Mouse (Mus musculus) cortical plate, adult 2 months (tissue): ENCODE measurements around the gene Mettl7a3. TPM values are rescaled to one million over a fixed set of nuclear protein-coding genes. Genes with fewer than 3 reads are reported as not detected.
A peak's percentile ranks its signal among the peaks of the same experiment; 100 is the strongest.

Experiments used
- H3K27ac ChIP-seq: fragments of 200-500 bp; 2 replicates; pipeline ENCODE4 v1.5.1; 2012; ENCODE audit warnings: low read length, control low read depth, inconsistent platforms; ENCODE audit not compliant: insufficient read depth
- H3K4me1 ChIP-seq: fragments of 200-500 bp; 2 replicates; pipeline ENCODE4 v1.6.1; 2011; ENCODE audit warnings: low read length; ENCODE audit not compliant: control insufficient read depth, insufficient read depth
- H3K4me3 ChIP-seq: fragments of 200-500 bp; 2 replicates; pipeline ENCODE4 v1.5.1; 2011; ENCODE audit warnings: mild to moderate bottlenecking, low read length, control low read depth; ENCODE audit not compliant: insufficient read depth
- CTCF ChIP-seq: fragments of 200-500 bp; IDR thresholded peaks from 2 replicates; pipeline ENCODE4 v1.5.1; 2011; ENCODE audit warnings: mild to moderate bottlenecking, control low read depth, low read length; ENCODE audit not compliant: insufficient read depth; ENCODE audit errors: extremely low read depth
- POLR2A ChIP-seq: fragments of 200-500 bp; IDR thresholded peaks from 2 replicates; pipeline ENCODE4 v1.6.1; 2011; ENCODE audit warnings: mild to moderate bottlenecking, low read length, control low read depth; ENCODE audit not compliant: insufficient read depth; ENCODE audit errors: extremely low read depth
- polyA plus RNA-seq: library from polyadenylated mRNA; depleted of rRNA; stranded (reverse); fragments of >200 nt; gene quantifications from 2 replicates; pipeline ENCODE4 v1.2.3, GENCODE M21; 2012; rRNA removed

Gene Mettl7a3
- polyA plus RNA-seq: 0.38 and 0.75 TPM in 2 replicates

GRCm38 (mm10) chr15:100334629-100335028 is at the start of gene Mettl7a3:
Gene Mettl7a3 (plus strand): TSS chr15:100334929.
- TF ChIP-seq POLR2A (no peak), CTCF (no peak)
- no peaks in the 10 kb centered on the region for H3K4me1 ChIP-seq

GRCm38 (mm10) chr15:100288980-100289379 is 45.7 kb upstream of the Mettl7a3 start:
- no peak overlapping the region for H3K4me3 ChIP-seq

More at GRCm38 (mm10) chr15:100334629-100335028, at the start of gene Mettl7a3:
- no peak within 1 kb of the TSS for H3K4me3 ChIP-seq
- no peak within 1 kb of the TSS for H3K27ac ChIP-seq

GRCm38 (mm10) chr15:100290858-100291257 is 43.9 kb upstream of the Mettl7a3 start:
- TF ChIP-seq CTCF (no peak), POLR2A (no peak)
- Histone ChIP-seq H3K4me1 (no peaks in the 10 kb centered on the region), H3K4me3 (no peak overlapping the region), H3K27ac (peak overlapping the region; percentile 22; the same call in 1 of the 2 replicates)

More at GRCm38 (mm10) chr15:100288980-100289379, 45.7 kb upstream of the Mettl7a3 start:
- TF ChIP-seq POLR2A (no peak), CTCF (no peak)
- Histone ChIP-seq H3K4me1 (no peaks in the 10 kb centered on the region), H3K27ac (no peak overlapping the region)

GRCm38 (mm10) chr15:100292326-100292725 is 42.4 kb upstream of the Mettl7a3 start:
- H3K4me3 ChIP-seq: no peak overlapping the region
- H3K4me1 ChIP-seq: no peaks in the 10 kb centered on the region
- H3K27ac ChIP-seq: no peak overlapping the region
- no peak for TF ChIP-seq CTCF
- TF ChIP-seq POLR2A: no peak

- no peaks in the 10 kb centered on the region for H3K4me1 ChIP-seq
- TF ChIP-seq CTCF (no peak), POLR2A (no peak)
- no peak overlapping the region for H3K27ac ChIP-seq
- H3K4me3 ChIP-seq: no peak overlapping the region
Observed at GRCm38 (mm10) chr15:100297856-100298255, 36.9 kb upstream of the Mettl7a3 start.

- Histone ChIP-seq H3K27ac (no peak overlapping the region), H3K4me3 (no peak overlapping the region), H3K4me1 (no peaks in the 10 kb centered on the region)
- no peak for TF ChIP-seq CTCF
- no peak for TF ChIP-seq POLR2A
Observed at GRCm38 (mm10) chr15:100300499-100300898, 34.2 kb upstream of the Mettl7a3 start.

- Histone ChIP-seq H3K27ac (peak overlapping the region; percentile 75; the same call in 1 of the 2 replicates), H3K4me3 (peak overlapping the region; percentile 26; the same call in 1 of the 2 replicates), H3K4me1 (peaks cover 1% of the 10 kb centered on the region; the same call in 1 of the 2 replicates)
- TF ChIP-seq POLR2A (no peak), CTCF (no peak)
Observed at GRCm38 (mm10) chr15:100301556-100301955, 33.2 kb upstream of the Mettl7a3 start.

GRCm38 (mm10) chr15:100303428-100304018 is 31.2 kb upstream of the Mettl7a3 start:
- no peak for TF ChIP-seq CTCF
- Histone ChIP-seq H3K4me3 (peak overlapping the region; percentile 63; the same call in 1 of the 2 replicates), H3K4me1 (peaks cover 1% of the 10 kb centered on the region; the same call in 1 of the 2 replicates), H3K27ac (peak overlapping the region; percentile 92)

- H3K27ac ChIP-seq: peak within 1 kb of the TSS; percentile 92
Observed at GRCm38 (mm10) chr15:100304019-100304991, 30.4 kb upstream of the Mettl7a3 start, which contains the start of gene Mettl7a1. Gene Mettl7a1 (plus strand): TSS chr15:100304140.

GRCm38 (mm10) chr15:100306201-100306600 is 28.5 kb upstream of the Mettl7a3 start:
- H3K4me1 ChIP-seq: peaks cover 1% of the 10 kb centered on the region; the same call in 1 of the 2 replicates
- TF ChIP-seq CTCF (no peak), POLR2A (no peak)
- H3K4me3 ChIP-seq: no peak overlapping the region; the same call in 1 of the 2 replicates
- no peak overlapping the region for H3K27ac ChIP-seq

More at GRCm38 (mm10) chr15:100304019-100304991, 30.4 kb upstream of the Mettl7a3 start, which contains the start of gene Mettl7a1:
- H3K4me1 ChIP-seq: peaks cover 1% of the 10 kb centered on the region; the same call in 1 of the 2 replicates
- peak within 1 kb of the TSS; percentile 63 for H3K4me3 ChIP-seq
- TF ChIP-seq POLR2A (peak; percentile 97), CTCF (no peak)
